Mouse (Mus musculus) urinary bladder, postnatal 25 days (tissue): ENCODE measurements around the gene Cinp.

Experiments used
- DNase-seq: peaks from one replicate; pipeline ENCODE4 v3.0.0; 2022; ENCODE audit warnings: low spot score

Gene Cinp

GRCm38 (mm10) chr12:110889036-110890020 is at the start of gene Cinp, which contains the start of gene Tecpr2:
Cinp (minus strand) TSS chr12:110889145.
Tecpr2 (plus strand) TSS chr12:110889264.
- peak; percentile 90 for DNase-seq

- no peak for DNase-seq
Observed at GRCm38 (mm10) chr12:110937496-110937895, 48.6 kb upstream of the Cinp start.

GRCm38 (mm10) chr12:110935983-110936620 is 47.2 kb upstream of the Cinp start:
- peak; percentile 68 for DNase-seq

GRCm38 (mm10) chr12:110932820-110933219 is 43.9 kb upstream of the Cinp start:
- no peak for DNase-seq

- DNase-seq, result no peak
Observed at GRCm38 (mm10) chr12:110921572-110921971, 32.6 kb upstream of the Cinp start.

- no peak for DNase-seq
Observed at GRCm38 (mm10) chr12:110920254-110920653, 31.3 kb upstream of the Cinp start.

GRCm38 (mm10) chr12:110915761-110916160 is 26.8 kb upstream of the Cinp start:
- DNase-seq, result no peak

GRCm38 (mm10) chr12:110909962-110910361 is 21.0 kb upstream of the Cinp start:
- no peak for DNase-seq

- DNase-seq, result no peak
Observed at GRCm38 (mm10) chr12:110907845-110908244, 18.9 kb upstream of the Cinp start.

GRCm38 (mm10) chr12:110903536-110903935 is 14.6 kb upstream of the Cinp start:
- DNase-seq, result no peak

GRCm38 (mm10) chr12:110902106-110902505 is 13.2 kb upstream of the Cinp start:
- DNase-seq, result no peak

- DNase-seq, result no peak
Observed at GRCm38 (mm10) chr12:110891887-110892286, 2.9 kb upstream of the Cinp start.

- DNase-seq, result no peak
Observed at GRCm38 (mm10) chr12:110888606-110889005, 339 bp downstream of the Cinp start.

GRCm38 (mm10) chr12:110888106-110888505 is 839 bp downstream of the Cinp start:
- DNase-seq, result no peak

GRCm38 (mm10) chr12:110885251-110885650 is 3.7 kb downstream of the Cinp start:
- DNase-seq, result no peak

- DNase-seq, result no peak
Observed at GRCm38 (mm10) chr12:110882291-110882690, 6.7 kb downstream of the Cinp start.

GRCm38 (mm10) chr12:110875351-110875750 is 13.6 kb downstream of the Cinp start:
- no peak for DNase-seq

- DNase-seq, result no peak
Observed at GRCm38 (mm10) chr12:110871247-110871646, 17.7 kb downstream of the Cinp start.

- no peak for DNase-seq
Observed at GRCm38 (mm10) chr12:110870107-110870506, 18.8 kb downstream of the Cinp start.

- DNase-seq, result no peak
Observed at GRCm38 (mm10) chr12:110865989-110866388, 23.0 kb downstream of the Cinp start.

GRCm38 (mm10) chr12:110865571-110865970 is 23.4 kb downstream of the Cinp start:
- DNase-seq, result no peak

- DNase-seq, result no peak
Observed at GRCm38 (mm10) chr12:110864008-110864407, 24.9 kb downstream of the Cinp start.

GRCm38 (mm10) chr12:110861256-110861655 is 27.7 kb downstream of the Cinp start:
- no peak for DNase-seq
